Mouse (Mus musculus): ENCODE measurements around the gene Arsb. TPM values are rescaled to one million over a fixed set of nuclear protein-coding genes. Genes with fewer than 3 reads are reported as not detected.

Gene Arsb
- polyA plus RNA-seq, 1 experiment from 2014 or later: 11.0 TPM

GRCm38 (mm10) chr13:93900934-93901626, 129.7 kb downstream of the Arsb start:
- Histone ChIP-seq H3K27ac (replicated peaks) (no peak overlapping the region), H3K36me3 (no peaks in the 10 kb centered on the region), H3K4me3 (no peak overlapping the region), H3K9me3 (no peaks in the 10 kb centered on the region), H3K4me2 (no peak overlapping the region), H3K27me3 (no peaks in the 10 kb centered on the region), H3K9ac (no peak overlapping the region), H3K4me1 (replicated peaks) (0 out of 2 replicates have a peak, but pooled peaks cover 9% of the 10 kb centered on the region)
- ATAC-seq (ENCODE audit: low FRiP score, low read depth): no peak
- 87% methylated on average over 13 of the region's 13 CpGs for WGBS

- H3K4me3 ChIP-seq: no peak overlapping the region
- H3K4me2 ChIP-seq: no peak overlapping the region
- no peaks in the 10 kb centered on the region for H3K27me3 ChIP-seq
- no peak overlapping the region for H3K27ac ChIP-seq (replicated peaks)
- H3K9ac ChIP-seq: no peak overlapping the region
- 0 out of 2 replicates have a peak, but pooled peaks cover 8% of the 10 kb centered on the region for H3K4me1 ChIP-seq (replicated peaks)
- H3K36me3 ChIP-seq: no peaks in the 10 kb centered on the region
- H3K9me3 ChIP-seq: no peaks in the 10 kb centered on the region
- 81% methylated on average over 2 of the region's 2 CpGs for WGBS
- ATAC-seq (ENCODE audit: low FRiP score, low read depth): no peak
These were observed 130.7 kb downstream of the Arsb start for GRCm38 (mm10) chr13:93902126-93902525.

DNA sequence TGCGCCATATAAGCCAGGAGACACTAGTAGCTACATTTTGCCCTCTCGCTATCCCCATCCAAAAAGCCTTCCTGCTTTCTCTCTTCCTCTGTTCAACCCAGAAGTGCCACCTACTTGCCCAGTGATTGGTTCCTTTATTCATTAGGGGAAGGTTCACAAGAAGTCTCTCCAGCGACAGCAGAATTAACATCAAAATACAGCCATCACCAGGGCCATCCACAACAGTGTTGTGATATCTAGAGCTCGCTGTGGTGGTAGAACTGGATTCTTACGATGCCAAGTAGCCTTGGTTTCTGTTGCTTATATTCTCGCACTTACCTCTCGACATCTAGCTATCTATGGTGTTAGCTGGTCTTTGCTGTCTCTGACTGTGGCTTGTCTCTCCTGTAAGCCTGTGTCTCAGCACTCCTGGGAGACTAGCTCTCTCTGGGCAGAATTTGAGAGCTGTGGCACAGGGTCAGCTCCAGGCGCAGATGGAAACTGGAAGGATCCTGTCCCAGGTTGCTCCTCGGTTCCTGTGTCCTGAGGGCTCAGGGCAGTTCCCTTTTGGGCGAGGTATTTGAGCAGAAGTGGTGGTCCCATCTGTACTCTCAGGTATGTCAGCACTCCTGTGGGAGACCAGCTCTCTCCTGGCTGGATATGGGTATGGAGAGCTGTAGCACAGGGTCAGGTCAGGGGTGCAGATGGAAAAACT, 135.3 kb downstream of the Arsb start:
- H3K9me3 ChIP-seq: no peaks in the 10 kb centered on the region
- no peak overlapping the region for H3K9ac ChIP-seq
- H3K4me1 ChIP-seq (replicated peaks): no peaks in the 10 kb centered on the region
- no peaks in the 10 kb centered on the region for H3K27me3 ChIP-seq
- H3K36me3 ChIP-seq: no peaks in the 10 kb centered on the region
- no peak overlapping the region for H3K4me2 ChIP-seq
- 87% methylated on average over 10 of the region's 10 CpGs for WGBS
- no peak overlapping the region for H3K4me3 ChIP-seq
- ATAC-seq (ENCODE audit: low FRiP score, low read depth): no peak
- no peak overlapping the region for H3K27ac ChIP-seq (replicated peaks)

DNA sequence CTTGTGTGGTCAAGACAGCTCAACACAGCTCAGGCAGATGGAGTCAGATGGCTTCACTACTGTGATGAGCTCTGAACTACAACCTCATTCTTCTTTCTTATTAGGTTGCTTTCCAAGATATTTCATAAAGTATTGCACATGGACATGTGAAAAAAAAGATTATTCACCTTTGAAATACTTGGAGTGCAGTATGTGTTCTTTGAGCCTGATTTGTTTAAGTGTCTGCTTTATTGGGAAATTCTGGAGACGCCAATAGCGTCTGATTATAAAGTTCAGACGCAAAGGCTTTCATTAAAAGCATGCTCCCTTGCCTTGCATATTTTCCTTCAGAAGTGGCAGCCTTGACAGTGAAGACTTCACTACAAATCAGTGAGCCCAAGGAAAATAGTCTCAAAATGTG, 136.5 kb downstream of the Arsb start:
- 91% methylated on average over 3 of the region's 3 CpGs for WGBS
- Histone ChIP-seq H3K36me3 (no peaks in the 10 kb centered on the region), H3K9me3 (no peaks in the 10 kb centered on the region), H3K27ac (replicated peaks) (no peak overlapping the region), H3K4me2 (no peak overlapping the region), H3K4me3 (no peak overlapping the region), H3K4me1 (replicated peaks) (no peaks in the 10 kb centered on the region), H3K9ac (no peak overlapping the region), H3K27me3 (no peaks in the 10 kb centered on the region)
- ATAC-seq (ENCODE audit: low FRiP score, low read depth): no peak

DNA sequence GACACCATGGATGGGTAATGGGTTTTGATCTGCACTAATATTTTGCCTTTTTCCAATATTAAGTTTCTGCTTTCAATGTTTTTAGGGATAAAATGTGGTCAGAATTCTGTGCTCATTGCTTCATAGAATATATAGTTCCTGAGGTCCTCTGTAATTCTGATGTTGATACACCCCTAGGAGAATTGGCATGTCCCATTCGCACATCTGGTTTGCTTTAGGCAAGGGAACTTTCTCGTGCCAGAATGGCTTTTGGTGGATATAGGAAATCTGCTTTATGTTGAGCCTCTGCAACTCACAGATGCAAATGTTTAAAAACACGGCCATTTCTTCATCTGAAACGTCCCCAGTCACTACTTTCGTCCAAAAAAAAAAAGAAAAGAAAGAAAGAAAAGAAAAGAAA, 138.4 kb downstream of the Arsb start:
- no peaks in the 10 kb centered on the region for H3K36me3 ChIP-seq
- H3K4me1 ChIP-seq (replicated peaks): no peaks in the 10 kb centered on the region
- no peak overlapping the region for H3K4me2 ChIP-seq
- 79% methylated on average over 5 of the region's 5 CpGs for WGBS
- no peak overlapping the region for H3K9ac ChIP-seq
- H3K9me3 ChIP-seq: no peaks in the 10 kb centered on the region
- H3K4me3 ChIP-seq: no peak overlapping the region
- no peak overlapping the region for H3K27ac ChIP-seq (replicated peaks)
- H3K27me3 ChIP-seq: no peaks in the 10 kb centered on the region
- no peak for ATAC-seq (ENCODE audit: low FRiP score, low read depth)

DNA sequence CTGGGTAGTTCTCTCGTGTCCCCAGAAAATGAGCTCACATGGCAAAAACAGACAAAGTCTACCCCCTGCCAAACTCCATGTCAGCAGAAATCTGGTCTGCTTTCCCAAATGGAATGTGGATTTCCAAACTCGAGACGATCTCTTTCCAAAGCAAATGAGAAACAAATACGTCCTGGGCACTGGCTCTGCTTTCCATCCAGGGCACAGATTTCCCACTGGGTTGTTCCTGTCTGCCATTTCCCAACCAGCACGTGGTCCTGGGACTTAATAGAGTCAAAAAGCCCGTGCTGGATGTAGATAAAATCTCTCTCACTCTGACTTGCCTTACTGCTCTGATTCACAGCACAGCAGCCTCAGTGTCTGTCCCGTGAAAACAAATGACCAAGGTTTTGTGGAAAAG, 139.6 kb downstream of the Arsb start:
- ATAC-seq (ENCODE audit: low FRiP score, low read depth): 0 out of 2 replicates have a peak, but pooled peaks have one; percentile 8
- WGBS: 55% methylated on average over 7 of the region's 7 CpGs
- Histone ChIP-seq H3K27me3 (no peaks in the 10 kb centered on the region), H3K4me3 (no peak overlapping the region), H3K4me1 (replicated peaks) (no peaks in the 10 kb centered on the region), H3K4me2 (no peak overlapping the region), H3K36me3 (no peaks in the 10 kb centered on the region), H3K27ac (replicated peaks) (no peak overlapping the region), H3K9me3 (no peaks in the 10 kb centered on the region), H3K9ac (no peak overlapping the region)

DNA sequence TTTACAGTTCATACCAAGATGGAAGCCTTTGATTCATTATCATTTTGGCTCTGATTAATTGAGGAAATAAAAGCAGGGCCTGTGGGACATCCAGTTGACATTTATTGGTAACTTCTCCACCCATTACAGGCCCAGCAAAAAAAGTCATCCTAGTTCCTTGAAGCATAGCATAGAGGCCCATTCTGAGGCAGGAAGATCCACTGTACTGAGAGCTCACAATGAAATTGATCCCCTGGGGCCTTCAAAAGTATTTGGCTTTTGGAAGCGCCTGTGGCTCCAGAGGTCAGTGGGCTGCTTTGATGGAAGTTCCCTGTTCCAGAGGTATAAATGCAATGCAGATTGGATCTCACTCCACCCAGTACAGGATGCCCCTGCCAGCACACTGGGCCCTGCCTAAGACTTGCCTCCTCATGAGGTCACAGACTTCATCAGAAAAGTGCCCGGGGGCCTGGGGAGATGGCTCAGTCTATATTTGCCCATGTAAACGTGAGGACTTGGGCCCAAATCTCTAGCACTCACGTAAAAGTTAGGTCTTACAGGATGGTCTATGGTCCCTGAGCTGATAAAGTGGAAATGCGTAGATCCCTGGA, 141.0 kb downstream of the Arsb start:
- H3K4me1 ChIP-seq (replicated peaks): no peaks in the 10 kb centered on the region
- H3K4me2 ChIP-seq: no peak overlapping the region
- WGBS: 87% methylated on average over 5 of the region's 5 CpGs
- H3K4me3 ChIP-seq: no peak overlapping the region
- no peak overlapping the region for H3K27ac ChIP-seq (replicated peaks)
- no peak overlapping the region for H3K9ac ChIP-seq
- ATAC-seq (ENCODE audit: low FRiP score, low read depth): no peak
- H3K36me3 ChIP-seq: no peaks in the 10 kb centered on the region
- H3K27me3 ChIP-seq: no peaks in the 10 kb centered on the region
- no peaks in the 10 kb centered on the region for H3K9me3 ChIP-seq

GRCm38 (mm10) chr13:93914206-93914605, 142.8 kb downstream of the Arsb start:
- ATAC-seq (ENCODE audit: low FRiP score, low read depth): no peak
- 84% methylated on average over 3 of the region's 3 CpGs for WGBS
- no peak overlapping the region for H3K9ac ChIP-seq
- no peaks in the 10 kb centered on the region for H3K9me3 ChIP-seq
- no peaks in the 10 kb centered on the region for H3K27me3 ChIP-seq
- H3K4me1 ChIP-seq (replicated peaks): no peaks in the 10 kb centered on the region
- H3K27ac ChIP-seq (replicated peaks): no peak overlapping the region
- no peak overlapping the region for H3K4me3 ChIP-seq
- H3K4me2 ChIP-seq: no peak overlapping the region
- no peaks in the 10 kb centered on the region for H3K36me3 ChIP-seq

DNA sequence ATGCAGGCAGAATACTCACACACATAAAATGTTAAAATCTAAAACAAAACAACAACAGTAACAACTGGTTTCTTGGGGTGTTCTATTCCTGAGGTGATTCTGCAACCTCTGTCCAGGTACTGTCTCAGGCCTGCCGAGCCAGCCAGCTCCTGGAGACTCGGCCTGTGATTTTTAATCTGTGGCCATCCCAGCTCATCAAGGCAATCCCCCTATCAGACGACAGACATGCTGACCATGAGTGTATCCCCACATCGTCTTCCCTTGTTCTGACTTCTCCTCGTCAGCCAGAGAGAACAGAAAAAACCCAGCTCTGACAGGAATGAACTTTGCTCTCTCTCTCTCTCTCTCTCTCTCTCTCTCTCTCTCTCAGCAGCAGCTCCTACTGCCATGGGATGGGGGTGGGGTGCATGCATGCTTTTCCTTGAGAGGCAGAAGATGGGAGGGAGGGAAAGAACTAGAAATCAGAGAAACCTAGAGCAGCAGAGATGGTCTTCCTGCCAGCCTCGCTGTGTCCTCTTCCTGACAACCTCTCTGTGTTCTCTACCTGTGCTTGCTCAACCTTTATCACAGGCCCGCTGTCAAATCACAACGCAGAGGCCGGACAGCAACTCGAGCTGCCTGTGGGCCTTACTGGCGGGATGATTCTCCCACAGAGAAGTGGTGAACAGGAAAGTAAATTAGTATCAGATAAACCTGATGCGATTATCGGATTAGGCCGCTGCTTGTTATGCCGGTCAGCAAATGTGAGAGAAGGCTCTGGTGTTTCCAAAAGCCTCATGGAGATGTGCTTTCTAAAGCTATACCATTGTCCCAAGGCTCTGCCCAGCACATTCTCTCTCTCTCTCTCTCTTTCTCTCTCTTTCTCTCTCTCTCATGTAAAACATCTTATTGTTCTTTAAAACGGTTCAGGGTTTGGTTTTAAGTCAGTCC, 144.5 kb downstream of the Arsb start:
- no peak overlapping the region for H3K9ac ChIP-seq
- H3K36me3 ChIP-seq: no peaks in the 10 kb centered on the region
- no peak for ATAC-seq (ENCODE audit: low FRiP score, low read depth)
- H3K27ac ChIP-seq (replicated peaks): no peak overlapping the region
- 69% methylated on average over 16 of the region's 16 CpGs for WGBS
- no peaks in the 10 kb centered on the region for H3K27me3 ChIP-seq
- H3K4me1 ChIP-seq (replicated peaks): no peaks in the 10 kb centered on the region
- H3K4me3 ChIP-seq: no peak overlapping the region
- no peaks in the 10 kb centered on the region for H3K9me3 ChIP-seq
- no peak overlapping the region for H3K4me2 ChIP-seq

GRCm38 (mm10) chr13:93919536-93919935, 148.1 kb downstream of the Arsb start:
- no peaks in the 10 kb centered on the region for H3K9me3 ChIP-seq
- ATAC-seq (ENCODE audit: low FRiP score, low read depth): no peak
- H3K4me2 ChIP-seq: no peak overlapping the region
- H3K27ac ChIP-seq (replicated peaks): no peak overlapping the region
- 75% methylated on average over 3 of the region's 3 CpGs for WGBS
- H3K9ac ChIP-seq: no peak overlapping the region
- no peaks in the 10 kb centered on the region for H3K27me3 ChIP-seq
- H3K4me1 ChIP-seq (replicated peaks): no peaks in the 10 kb centered on the region
- H3K4me3 ChIP-seq: no peak overlapping the region
- no peaks in the 10 kb centered on the region for H3K36me3 ChIP-seq

DNA sequence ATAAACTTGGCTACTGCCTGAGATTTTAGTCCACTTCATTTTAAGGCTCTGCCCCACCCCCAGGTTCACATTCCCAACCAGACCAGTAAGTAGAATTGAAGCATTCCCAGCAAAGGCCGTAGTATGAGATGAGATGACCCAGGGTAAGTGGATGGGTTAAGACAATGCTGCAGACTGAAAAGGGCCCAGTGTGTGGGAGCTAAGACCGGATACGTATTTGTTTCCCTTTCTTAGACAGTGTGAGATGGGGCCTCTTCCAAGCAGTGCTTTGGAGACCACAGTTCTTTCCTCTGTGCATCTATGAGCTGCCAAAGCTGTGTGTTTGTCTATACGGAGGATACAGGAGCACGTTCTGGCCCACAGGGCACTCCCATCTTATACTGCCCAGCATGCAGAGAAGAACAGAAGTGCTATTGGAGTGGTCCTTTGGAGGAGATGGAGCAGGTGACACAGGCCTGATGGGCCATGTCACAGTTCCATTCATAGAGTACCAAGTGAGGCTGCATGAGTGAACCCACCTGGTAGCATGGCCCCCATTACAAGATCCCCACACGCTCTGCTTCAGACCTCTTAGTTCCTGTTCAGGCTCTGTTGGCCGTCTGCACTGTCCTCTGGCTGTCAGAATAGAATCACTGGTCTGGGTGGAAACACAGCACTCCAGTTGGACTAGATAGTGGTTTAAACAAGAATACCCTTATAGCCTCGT, 148.8 kb downstream of the Arsb start:
- Histone ChIP-seq H3K9me3 (no peaks in the 10 kb centered on the region), H3K36me3 (no peaks in the 10 kb centered on the region), H3K4me1 (replicated peaks) (0 out of 2 replicates have a peak, but pooled peaks cover 5% of the 10 kb centered on the region), H3K4me2 (no peak overlapping the region), H3K9ac (no peak overlapping the region), H3K27ac (replicated peaks) (no peak overlapping the region), H3K27me3 (no peaks in the 10 kb centered on the region), H3K4me3 (no peak overlapping the region)
- ATAC-seq (ENCODE audit: low FRiP score, low read depth): no peak
- 82% methylated on average over 8 of the region's 8 CpGs for WGBS

Measured in hindbrain, embryonic 15.5 days (tissue).